Mouse (Mus musculus) ZHBTc4 (cell line): ENCODE measurements around the gene Olfr91.

Source experiments
- DNase-seq: peaks from one replicate; pipeline ENCODE4 v3.0.0-alpha.2; 2011; ENCODE audit warnings: low read depth, low spot score

The Olfr91 gene

GRCm38 (mm10) chr17:37062101-37062641 lies 35.9 kb downstream of the Olfr91 start:
- no peak for DNase-seq

GRCm38 (mm10) chr17:37061435-37061834 lies 36.6 kb downstream of the Olfr91 start:
- DNase-seq: no peak

GRCm38 (mm10) chr17:37056957-37057356 lies 41.1 kb downstream of the Olfr91 start:
- no peak for DNase-seq

GRCm38 (mm10) chr17:37051745-37052144 lies 46.3 kb downstream of the Olfr91 start:
- no peak for DNase-seq

GRCm38 (mm10) chr17:37050876-37051275 lies 47.2 kb downstream of the Olfr91 start:
- no peak for DNase-seq

GRCm38 (mm10) chr17:37050399-37050798 lies 47.7 kb downstream of the Olfr91 start:
- peak; percentile 89 for DNase-seq

GRCm38 (mm10) chr17:37049570-37050310 lies 48.3 kb downstream of the Olfr91 start:
- peak; percentile 83 for DNase-seq

- no peak for DNase-seq
Observed at GRCm38 (mm10) chr17:37048383-37048782, 49.7 kb downstream of the Olfr91 start.

GRCm38 (mm10) chr17:37047981-37048380 lies 50.1 kb downstream of the Olfr91 start:
- no peak for DNase-seq

- peak; percentile 42 for DNase-seq
Observed at GRCm38 (mm10) chr17:37047332-37047976, 50.6 kb downstream of the Olfr91 start.

GRCm38 (mm10) chr17:37046312-37047112 lies 51.6 kb downstream of the Olfr91 start:
- peak; percentile 85 for DNase-seq

GRCm38 (mm10) chr17:37045611-37046311 lies 52.3 kb downstream of the Olfr91 start, which contains the start of gene Gabbr1:
Gene Gabbr1, plus strand, starts transcription at chr17:37045966.
- peak; percentile 96 for DNase-seq

GRCm38 (mm10) chr17:37044651-37045244 lies 53.3 kb downstream of the Olfr91 start:
- DNase-seq: no peak
